Mouse (Mus musculus) retina, embryonic 14.5 days (tissue): ENCODE measurements around the gene Srprb.
A peak's percentile ranks its signal among the peaks of the same experiment; 100 is the strongest.

Experiments
- DNase-seq: peaks from one replicate; pipeline ENCODE4 v3.0.0-alpha.2; 2015; ENCODE audit warnings: low spot score

Gene Srprb

DNA sequence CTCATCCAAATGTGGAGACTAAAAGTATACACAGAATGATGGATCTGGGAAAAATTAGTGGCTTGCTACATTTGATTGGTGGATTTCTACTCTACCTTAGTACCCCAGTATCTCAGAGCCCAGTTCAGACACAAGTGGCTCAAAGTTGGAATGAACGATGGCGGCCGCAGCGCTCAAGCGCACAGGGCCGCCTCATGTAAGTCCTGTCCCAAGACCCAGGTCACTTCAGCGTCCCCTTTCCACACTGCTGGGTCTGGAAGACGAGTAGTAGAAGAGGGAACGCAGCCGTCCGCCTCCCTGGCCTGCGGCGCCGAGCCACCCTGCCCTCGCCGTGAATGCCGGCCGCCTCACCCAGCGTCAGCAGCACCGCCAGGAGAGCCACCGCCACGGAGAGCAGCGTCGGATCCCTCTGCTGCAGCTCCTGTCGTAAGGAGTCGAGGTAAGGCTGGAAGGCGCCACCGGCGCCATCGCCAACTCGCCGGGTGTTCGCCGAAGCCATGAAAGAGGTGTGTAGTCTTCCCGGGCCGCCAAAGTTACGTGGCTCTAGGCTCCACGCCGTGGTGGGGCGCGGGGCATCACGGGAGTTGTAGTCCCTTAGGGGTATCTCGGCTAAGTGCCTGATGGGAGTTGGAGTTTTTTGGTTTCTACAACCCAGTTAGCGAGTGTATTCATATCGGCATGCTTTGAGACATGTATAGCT is at the start of gene Srprb:
TSS of gene Srprb (minus strand) at position 577 of the 700 bp plus-strand sequence.
- DNase-seq: peak; percentile 94

DNA sequence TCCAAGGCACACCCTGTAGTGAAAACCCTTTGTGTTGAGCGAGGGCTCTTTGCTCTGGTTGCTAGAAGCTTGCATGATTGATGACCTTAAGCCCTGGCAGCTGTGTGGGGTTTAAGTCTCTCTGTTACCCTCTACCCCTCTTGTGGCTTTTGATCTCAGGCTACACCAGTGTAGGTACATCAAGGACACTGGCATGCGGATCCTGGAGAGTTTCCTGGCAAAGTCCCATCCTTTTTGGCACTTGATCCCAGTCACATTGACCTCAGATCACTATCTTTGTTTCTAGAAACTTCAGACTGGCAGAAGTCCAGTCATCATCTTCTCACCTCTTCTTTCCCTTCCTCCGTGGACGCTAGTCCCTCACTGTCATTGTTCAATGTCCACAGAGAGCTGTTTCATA is 46.7 kb upstream of the Srprb start:
- DNase-seq: no peak

DNA sequence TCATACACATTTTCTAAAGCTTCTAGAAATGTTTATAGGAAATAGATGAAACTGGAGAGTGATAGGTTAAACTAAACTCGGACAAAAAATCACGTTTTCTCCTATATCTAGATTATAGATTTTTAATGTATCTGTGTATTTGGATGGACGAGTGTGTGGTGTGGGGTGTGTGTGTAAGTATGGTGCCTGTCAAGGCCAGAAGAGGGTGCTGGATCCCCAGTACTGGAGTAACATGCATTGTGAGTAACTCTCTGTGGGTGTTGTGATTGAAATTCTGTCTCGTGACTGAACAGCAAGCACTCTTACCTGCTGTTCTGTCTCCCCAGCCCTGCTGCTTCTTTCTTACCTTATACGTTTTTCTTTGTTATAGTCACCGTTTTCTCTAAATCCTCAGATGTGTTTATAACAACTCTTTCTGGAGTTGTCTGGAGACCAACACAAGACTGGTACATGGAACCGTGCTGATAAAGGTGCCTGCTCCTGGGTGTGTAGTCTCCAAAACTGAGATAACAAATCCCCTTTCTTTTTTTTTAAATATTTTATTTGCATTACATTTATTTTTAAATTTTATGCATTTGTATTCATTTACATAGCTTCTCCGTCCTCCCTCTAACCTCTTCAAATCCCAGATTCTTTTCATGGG is 44.7 kb upstream of the Srprb start:
- DNase-seq: no peak

DNA sequence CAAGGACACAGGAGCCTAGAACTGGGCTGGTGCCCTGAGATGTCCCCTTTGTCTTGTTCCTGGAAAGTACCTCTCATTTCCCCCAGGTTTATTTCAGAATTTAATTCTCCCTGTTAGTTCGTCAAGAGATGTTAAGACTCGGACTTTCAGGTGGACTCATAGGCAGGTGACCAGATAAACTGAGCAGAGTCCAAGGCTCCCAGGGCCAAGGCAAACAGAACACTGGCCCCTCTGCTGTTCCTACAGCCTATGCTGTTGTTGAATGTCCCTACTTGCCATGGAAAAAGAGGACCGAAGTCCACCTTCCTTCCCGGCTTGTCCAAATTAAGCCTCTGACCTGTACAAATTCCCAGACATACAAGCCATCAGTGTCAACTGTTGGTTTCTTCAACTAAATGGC is 41.7 kb upstream of the Srprb start:
- DNase-seq: no peak

DNA sequence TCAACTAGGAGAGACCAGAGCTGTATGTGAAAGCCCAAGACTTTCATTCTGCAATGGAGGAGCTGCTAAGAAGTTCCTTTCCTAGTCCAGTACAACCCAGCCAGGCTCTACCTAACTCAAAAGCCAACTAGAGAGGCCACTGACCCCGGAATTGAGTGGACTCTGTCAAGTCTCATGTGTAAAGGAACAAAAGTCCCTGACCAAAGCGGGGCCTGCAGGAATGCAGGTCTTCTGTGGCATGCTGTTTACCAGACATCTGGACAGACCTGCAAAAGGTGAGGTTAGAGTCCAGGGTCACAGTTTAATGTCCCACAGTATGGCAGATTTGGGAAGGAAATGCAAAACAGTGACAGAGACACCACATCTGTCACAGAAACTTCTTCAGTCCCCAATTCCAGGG is 39.3 kb upstream of the Srprb start:
- no peak for DNase-seq

DNA sequence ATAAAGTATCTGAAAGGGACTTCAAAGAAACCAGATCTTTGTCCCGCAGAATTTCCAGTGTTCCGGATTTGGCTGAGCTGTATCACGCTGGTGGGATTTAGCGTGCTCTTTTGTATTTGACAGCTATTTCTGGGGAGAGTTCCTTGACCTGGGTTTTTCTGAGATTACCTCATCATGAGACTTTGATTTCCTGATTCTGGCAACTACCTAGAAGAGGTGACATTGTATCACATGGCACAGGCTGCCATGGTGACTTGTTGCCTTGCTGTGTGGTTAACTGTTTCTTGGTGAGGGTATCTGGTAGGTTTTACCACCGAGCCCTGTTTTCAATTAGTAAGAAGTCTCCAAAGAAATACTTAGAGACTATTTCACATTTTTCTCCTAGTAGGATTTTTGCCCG is 37.5 kb upstream of the Srprb start:
- DNase-seq: no peak

DNA sequence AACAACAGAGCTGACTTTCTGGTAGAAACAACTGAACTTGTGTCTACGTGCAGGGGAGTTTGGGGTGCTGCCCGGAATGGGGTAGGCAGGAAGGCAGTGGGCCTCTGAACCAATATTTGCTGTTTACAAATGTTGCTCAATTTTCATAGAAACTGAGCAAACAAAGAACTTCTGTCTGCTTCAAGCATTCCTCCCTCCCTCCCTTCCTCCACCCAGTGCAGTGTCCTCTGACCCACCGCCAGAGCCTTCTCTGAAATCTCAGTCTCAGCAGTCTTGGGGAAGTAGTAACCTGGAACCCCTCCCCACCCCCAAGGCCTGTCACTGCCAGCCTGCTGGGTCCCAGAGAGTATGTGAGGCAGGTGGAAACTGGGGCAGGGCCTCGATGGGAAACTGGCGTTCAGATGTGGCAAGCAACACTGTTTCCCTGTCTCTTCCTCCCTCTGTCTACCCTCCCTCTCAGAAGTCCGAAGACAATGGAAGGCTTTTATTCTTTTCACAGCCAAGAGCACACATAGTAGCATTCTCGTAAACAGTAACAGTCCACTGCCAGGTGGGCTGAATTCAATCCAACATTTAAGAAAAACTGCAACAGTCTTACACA is 32.7 kb upstream of the Srprb start:
- DNase-seq: peak; percentile 4

DNA sequence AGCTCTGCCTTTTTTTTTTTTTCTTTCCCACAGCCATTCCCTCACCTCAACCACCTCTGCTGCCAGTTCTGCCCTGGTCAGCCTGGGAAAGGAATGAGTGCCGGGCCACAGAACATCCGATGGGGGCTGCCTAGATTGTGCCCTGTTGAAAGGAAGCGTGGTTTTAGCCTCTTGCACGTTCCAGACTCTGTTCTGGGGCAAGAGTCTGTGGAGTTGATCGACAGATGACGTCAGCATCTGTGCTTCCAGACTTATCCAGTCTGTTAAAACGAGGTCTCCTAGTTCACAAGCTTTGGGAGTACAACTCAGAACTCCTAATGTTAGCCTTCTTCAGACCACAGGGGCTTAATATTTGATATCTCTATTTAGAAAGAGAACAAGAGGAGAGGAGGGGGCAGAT is 32.1 kb upstream of the Srprb start:
- DNase-seq: no peak

DNA sequence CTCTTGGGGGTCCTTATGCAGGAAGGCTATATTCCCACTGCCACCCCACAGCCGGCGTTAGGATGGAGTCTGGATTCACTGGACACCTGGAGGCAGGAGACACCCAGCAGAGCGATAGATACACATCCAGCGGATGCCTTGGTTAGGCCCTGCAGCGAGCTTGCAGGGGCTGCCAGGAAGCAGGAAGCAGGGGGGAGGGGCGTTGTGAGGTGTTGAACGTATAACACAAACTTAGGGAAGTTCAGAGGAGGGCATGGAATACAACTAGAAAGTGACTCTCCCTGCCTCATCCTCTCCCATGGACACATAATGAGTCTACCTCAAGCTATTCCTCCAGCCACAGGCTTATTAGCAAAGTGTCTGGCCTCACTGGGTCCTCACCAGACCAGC is 31.1 kb upstream of the Srprb start:
- DNase-seq: no peak

DNA sequence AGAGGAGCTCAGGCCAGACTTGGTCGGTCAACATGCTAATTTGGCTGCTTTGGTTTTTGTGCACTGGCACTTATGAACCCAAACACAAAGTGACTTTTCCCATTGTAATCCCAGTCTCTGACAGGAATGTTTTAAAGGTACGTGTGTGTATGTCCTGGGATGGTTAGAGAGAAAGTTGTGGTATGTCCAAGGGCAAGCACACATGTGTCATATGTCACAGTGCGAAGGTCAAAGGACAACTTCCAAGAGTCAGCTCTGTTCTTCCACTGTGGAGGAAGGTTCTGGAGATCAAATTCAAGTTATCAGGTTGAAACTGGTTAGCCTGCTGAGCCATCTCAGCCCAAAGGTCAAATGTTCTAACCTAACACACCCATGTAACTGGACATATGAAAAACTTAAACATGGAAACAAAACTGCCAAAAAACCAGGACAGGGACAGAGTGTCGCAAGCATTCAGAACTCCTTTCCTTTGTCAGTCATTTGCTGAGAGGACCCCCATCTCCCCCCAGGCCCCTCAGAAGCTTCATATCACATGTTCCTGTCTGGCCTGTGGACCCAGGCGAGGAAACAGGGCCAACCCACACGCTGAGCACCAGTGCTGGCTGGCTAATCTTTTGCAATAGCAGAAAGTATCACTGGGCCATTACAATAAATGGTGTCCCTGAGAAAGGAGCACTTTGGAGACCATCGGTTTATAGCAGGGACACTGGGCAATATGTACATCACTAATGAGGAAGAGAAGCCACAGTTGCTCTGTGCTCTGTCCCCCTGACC is 30.5 kb upstream of the Srprb start:
- DNase-seq: no peak

DNA sequence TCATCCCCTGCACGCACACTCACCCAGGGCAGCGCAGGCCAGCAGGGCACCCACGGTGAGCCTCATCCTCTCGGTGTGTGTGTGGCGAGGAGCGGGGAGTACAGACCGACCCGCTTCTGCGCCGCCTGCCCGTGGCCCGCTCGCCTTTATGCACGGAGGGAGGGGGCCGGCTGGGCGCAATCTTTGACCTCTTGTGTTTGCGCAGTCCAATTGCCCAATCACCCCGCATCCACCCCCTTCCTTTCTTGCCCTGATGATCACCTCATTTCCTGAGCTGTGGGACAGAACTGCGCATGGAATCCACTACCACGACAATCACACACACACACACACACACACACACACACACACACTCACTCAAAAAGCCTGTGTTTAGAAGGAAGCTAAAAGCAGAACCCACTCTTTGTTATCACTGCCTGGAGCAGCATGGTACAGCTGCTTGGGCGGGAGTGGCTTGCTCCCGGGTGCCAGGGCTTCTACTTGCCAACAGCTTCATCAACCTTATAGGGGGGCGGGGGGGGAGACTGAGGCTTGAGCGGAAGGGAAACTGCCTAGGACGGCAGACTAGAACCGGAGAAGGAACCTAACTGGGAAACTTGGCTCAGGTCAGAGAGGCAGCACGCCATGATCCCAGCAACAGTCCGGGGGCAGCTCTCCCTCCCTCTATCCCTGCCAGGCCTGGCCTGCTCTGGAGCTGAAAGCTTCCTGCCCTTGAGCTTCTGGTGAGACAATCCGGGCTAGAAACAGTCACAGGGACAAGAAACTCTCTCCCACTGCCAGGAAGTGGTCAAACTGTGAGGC is 28.4 kb upstream of the Srprb start, which contains the start of the genes Gm20425 and Trf:
TSS of gene Gm20425 (minus strand) at position 157 of the 801 bp plus-strand sequence.
TSS of gene Trf (minus strand) at position 294 of the 801 bp plus-strand sequence.
- DNase-seq: no peak

DNA sequence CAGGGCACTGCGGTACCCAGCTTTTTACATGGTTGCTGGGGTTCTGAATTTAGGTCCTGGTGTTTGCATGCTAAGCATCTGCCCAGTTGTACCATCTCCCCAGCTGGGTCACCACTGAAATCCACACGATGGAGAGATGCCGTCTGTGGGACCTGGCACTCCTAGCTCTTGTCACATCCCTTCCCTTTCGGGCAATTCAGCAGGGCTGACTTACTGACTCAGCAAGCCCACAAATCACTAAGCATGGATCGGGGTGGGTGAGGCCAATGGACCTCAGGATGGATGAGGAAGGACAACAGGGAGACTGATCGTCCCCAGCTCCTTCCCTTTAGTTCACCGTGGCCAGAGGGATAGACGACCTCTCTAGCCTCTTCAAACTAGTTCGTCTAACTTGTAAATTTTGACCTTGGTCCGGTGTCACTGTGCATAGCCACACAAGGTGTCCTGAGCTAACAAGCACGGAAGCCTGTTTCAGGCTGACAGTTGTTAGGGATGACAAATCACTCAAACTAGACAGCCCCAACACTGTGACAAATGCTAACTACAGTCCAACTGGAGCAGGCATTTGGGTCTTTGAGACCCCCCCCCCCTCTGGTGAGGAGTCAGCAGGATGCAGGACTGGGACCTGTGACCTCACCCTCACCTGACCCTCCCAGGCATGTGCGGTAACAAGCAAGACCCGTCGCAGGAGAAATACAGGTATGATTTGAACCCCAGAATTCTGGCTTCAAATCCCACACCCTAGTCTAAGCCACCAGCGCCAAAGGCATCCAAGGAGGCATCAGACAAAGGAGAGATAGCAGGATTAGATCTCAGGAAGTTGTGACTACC is 27.3 kb upstream of the Srprb start:
- DNase-seq: no peak

DNA sequence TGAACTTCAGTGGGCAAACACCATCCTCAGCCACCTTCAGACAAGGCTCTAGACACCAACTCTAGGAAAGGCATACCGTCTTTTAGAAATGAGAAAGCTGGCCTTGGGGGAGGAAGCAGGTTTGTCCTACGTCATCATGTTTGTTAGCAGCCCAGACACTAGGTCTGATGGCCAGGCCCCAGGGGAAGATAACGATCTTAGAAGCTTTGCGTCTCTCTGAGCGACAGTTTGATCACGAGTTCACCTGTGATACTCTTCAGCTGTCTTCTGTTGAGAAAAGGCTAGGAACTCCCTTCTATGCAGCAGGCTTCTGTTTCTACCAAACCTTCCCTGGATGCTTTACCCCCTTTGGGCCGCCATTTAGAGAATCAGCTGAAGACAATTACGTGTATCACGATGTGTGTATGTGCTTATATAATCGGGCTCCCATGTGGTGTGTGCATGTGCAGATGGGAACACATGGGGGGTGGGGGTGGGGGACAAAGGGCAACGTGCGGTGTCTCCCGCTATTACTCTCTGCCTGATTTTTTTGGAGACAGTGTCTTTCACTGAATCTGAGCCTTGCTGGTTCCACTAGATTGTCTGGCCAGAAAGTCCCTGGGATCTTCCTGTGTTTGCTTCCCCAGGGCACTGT is 26.6 kb upstream of the Srprb start:
- peak; percentile 8 for DNase-seq

DNA sequence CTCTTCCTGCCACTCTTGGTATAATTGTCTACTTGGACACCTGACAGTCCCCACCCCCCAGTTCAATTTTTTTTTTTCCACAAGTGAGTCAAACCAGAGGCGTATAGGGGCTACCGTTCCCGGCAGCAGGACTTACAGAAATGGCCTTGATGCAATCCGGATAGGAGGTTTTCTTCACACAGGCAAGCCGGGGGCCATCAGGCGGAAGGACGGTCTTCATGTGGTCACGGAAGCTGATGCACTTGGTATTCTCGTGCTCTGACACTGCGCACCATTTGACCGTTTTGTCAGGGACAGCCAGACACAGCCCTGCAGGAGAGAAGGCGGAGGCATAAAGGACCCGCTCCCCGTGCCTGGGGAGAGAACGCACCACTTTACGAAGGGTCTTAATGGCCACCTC is 25.8 kb upstream of the Srprb start:
- DNase-seq: no peak

DNA sequence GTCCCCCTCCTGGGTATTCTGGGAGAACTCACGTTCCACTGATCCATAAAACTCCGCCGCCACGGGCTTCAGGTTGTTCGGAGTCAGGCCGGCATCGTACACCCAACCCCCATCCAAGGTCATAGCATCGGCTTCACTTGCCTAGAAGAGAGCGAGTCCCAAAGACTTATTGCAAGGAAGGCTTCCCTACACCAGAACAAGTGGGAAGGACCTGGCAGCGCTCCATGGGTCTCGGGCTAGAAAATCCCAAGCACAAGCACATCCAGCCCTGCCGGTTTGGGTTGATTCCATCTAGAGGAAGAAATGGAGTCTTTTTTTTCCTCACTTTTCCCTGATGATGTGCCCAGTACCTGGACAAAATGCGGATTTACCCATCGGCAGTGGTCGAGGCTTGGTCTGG is 24.9 kb upstream of the Srprb start:
- DNase-seq: no peak

DNA sequence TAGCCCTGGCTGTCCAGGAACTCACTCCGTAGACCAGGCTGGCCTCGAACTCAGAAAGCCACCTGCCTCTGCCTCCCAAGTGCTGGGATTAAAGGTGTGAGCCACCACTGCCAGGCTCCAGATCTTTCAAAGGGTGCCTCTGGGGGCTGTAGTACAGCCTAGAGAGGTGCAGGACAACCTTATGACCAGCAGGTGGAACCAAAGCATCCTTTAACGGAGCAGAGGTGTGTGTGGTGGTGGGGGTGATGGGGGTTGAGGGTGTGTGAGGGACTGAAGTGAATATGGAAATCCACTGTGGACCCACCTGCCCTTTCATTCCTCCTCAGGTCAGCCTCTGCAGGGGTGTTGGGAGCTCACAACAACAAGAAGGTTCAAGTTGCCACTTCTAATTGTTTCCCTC is 23.5 kb upstream of the Srprb start:
- DNase-seq: peak; percentile 40

DNA sequence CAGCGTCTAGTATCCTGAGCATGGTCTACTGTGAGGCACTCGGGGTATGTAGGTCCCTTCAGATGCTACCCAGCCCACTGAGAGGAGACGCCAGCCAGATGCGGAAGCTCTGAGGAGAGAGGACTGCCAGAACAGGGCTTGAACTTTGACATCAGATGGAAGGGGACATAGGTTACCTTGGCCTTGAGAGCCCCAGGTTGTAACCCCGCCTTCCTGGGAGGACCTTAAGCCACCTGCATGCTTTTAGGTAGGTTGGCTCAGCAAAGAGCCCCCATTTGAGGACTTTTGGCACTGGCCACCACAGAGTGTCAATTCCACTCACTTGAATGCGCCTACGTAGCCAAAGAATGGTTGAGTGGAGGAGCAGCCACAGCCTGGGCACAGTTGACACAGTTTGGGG is 22.8 kb upstream of the Srprb start:
- no peak for DNase-seq

DNA sequence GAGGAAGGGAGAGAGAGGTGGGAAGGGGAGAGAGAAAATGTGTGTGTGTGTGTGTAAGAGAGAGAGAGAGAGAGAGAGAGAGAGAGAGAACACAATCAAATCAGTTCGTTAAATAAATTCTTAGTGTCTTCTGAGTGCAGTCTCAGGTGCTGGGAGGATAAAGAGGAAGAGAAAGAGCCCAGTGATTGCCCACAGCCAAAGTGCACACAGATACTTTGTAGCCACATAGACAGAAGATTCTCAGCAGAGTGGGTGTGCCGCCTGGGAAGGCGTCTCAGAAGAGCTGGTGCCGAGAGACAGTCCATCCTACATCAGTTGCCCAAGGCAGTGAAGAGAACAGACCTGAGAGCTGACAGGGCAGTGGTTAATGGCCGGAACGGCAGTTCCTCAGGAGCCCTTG is 12.3 kb upstream of the Srprb start:
- DNase-seq: no peak

DNA sequence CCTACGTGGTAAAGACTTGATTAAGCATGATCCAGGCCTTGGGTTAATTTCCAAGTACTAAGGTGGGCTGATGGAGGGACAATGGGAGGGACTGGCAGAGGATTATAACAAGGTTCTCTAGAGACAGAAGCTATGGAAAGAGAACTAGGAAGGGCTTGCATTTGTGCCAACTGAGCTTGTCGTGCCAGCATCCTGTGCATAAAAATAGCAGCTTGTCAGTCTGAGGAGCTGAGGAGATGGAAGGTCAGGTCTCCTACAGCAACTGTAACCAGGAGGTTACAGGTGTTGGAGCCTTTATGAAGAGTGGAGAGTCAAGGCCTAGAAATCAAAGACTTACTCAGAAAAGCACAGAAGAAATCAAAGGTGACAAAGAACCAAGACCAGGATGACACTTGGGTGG is 11.7 kb upstream of the Srprb start:
- DNase-seq: no peak

DNA sequence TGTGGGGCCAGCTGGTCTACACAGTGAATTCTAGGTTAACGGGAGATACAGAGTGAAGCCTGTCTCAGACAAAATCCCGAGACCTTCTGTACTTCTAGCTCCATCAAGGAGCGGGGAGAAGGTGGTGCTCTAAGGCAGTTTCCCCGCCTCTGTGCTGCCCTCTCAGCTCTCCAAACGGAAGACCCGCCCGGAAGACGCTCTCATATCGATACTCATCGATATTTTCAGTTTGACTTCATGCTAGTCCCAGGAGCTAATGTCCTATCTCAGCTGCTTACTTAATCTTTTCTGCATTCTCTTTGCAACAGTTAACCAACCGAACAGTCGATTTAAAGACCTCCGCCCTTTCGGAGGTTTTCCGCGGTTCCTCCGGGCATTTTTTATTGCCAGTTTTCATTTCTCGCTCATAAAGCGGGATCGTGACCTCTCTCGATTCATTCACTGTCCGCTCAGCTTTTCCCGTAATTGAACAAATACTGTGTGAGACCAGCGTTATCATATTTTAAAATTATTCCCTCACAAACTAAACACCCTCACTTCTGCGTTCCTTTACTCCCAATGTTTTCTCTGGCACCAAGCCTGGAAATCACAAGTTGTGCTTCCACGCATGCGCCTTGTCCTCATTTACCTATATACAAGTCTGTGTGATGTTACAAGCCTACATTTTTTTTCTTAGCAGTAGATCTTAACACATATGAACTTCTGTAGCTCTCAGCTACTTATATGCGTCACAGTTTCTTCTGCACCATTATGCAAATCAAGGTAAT is 10.9 kb upstream of the Srprb start:
- DNase-seq: no peak
